Mouse (Mus musculus): ENCODE data around the gene B4galnt1. TPM values are rescaled to one million over a fixed set of nuclear protein-coding genes. Genes with fewer than 3 reads are reported as not detected.

Gene B4galnt1
- polyA plus RNA-seq, 1 experiment: 127 TPM

GRCm38 (mm10) chr10:127197104-127197503 lies 32.1 kb downstream of the B4galnt1 start:
- peak overlapping the region; percentile 51 for H3K27ac ChIP-seq (ENCODE audit: insufficient read depth, low read length)
- no peak for TF ChIP-seq POLR2A (IDR thresholded peaks at IDR 0.05; ENCODE audit: extremely low read depth, insufficient read depth, low read length)
- no peak for TF ChIP-seq CTCF (IDR thresholded peaks at IDR 0.05; ENCODE audit: extremely low read depth, insufficient read depth, low read length)
- no peak overlapping the region for H3K4me3 ChIP-seq (ENCODE audit: insufficient read depth, low read length)
- H3K4me1 ChIP-seq (ENCODE audit: control insufficient read depth, insufficient read depth, low read length): peaks cover 4% of the 10 kb centered on the region

GRCm38 (mm10) chr10:127197505-127198110 lies 32.6 kb downstream of the B4galnt1 start:
- Histone ChIP-seq H3K4me3 (ENCODE audit: insufficient read depth, low read length) (no peak overlapping the region), H3K27ac (ENCODE audit: insufficient read depth, low read length) (peak overlapping the region; percentile 51), H3K4me1 (ENCODE audit: control insufficient read depth, insufficient read depth, low read length) (peaks cover 4% of the 10 kb centered on the region)
- TF ChIP-seq POLR2A (IDR thresholded peaks at IDR 0.05; ENCODE audit: extremely low read depth, insufficient read depth, low read length): 0 out of 2 replicates have a peak, but pooled peaks have one; percentile 26
- TF ChIP-seq CTCF (IDR thresholded peaks at IDR 0.05; ENCODE audit: extremely low read depth, insufficient read depth, low read length): no peak

- Histone ChIP-seq H3K27ac (ENCODE audit: insufficient read depth, low read length) (no peak overlapping the region), H3K4me3 (ENCODE audit: insufficient read depth, low read length) (no peak overlapping the region), H3K4me1 (ENCODE audit: control insufficient read depth, insufficient read depth, low read length) (peaks cover 4% of the 10 kb centered on the region)
- TF ChIP-seq CTCF (IDR thresholded peaks at IDR 0.05; ENCODE audit: extremely low read depth, insufficient read depth, low read length) (no peak), POLR2A (IDR thresholded peaks at IDR 0.05; ENCODE audit: extremely low read depth, insufficient read depth, low read length) (no peak)
Observed at GRCm38 (mm10) chr10:127198492-127198891, 33.5 kb downstream of the B4galnt1 start.

GRCm38 (mm10) chr10:127199068-127199467 lies 34.0 kb downstream of the B4galnt1 start:
- TF ChIP-seq POLR2A (IDR thresholded peaks at IDR 0.05; ENCODE audit: extremely low read depth, insufficient read depth, low read length) (no peak), CTCF (IDR thresholded peaks at IDR 0.05; ENCODE audit: extremely low read depth, insufficient read depth, low read length) (no peak)
- Histone ChIP-seq H3K27ac (ENCODE audit: insufficient read depth, low read length) (no peak overlapping the region), H3K4me3 (ENCODE audit: insufficient read depth, low read length) (no peak overlapping the region)

GRCm38 (mm10) chr10:127199474-127199873 lies 34.4 kb downstream of the B4galnt1 start:
- no peak overlapping the region for H3K4me3 ChIP-seq (ENCODE audit: insufficient read depth, low read length)
- H3K27ac ChIP-seq (ENCODE audit: insufficient read depth, low read length): no peak overlapping the region
- TF ChIP-seq CTCF (IDR thresholded peaks at IDR 0.05; ENCODE audit: extremely low read depth, insufficient read depth, low read length) (no peak), POLR2A (IDR thresholded peaks at IDR 0.05; ENCODE audit: extremely low read depth, insufficient read depth, low read length) (no peak)
- peaks cover 4% of the 10 kb centered on the region for H3K4me1 ChIP-seq (ENCODE audit: control insufficient read depth, insufficient read depth, low read length)

More at GRCm38 (mm10) chr10:127199068-127199467, 34.0 kb downstream of the B4galnt1 start:
- H3K4me1 ChIP-seq (ENCODE audit: control insufficient read depth, insufficient read depth, low read length): peaks cover 4% of the 10 kb centered on the region

- H3K4me1 ChIP-seq (ENCODE audit: control insufficient read depth, insufficient read depth, low read length): peaks cover 4% of the 10 kb centered on the region
- TF ChIP-seq CTCF (IDR thresholded peaks at IDR 0.05; ENCODE audit: extremely low read depth, insufficient read depth, low read length) (0 out of 2 replicates have a peak, but pooled peaks have one; percentile 17), POLR2A (IDR thresholded peaks at IDR 0.05; ENCODE audit: extremely low read depth, insufficient read depth, low read length) (no peak)
- no peak overlapping the region for H3K4me3 ChIP-seq (ENCODE audit: insufficient read depth, low read length)
- no peak overlapping the region for H3K27ac ChIP-seq (ENCODE audit: insufficient read depth, low read length)
Observed at GRCm38 (mm10) chr10:127200279-127200678, 35.3 kb downstream of the B4galnt1 start.

- no peak for TF ChIP-seq POLR2A (IDR thresholded peaks at IDR 0.05; ENCODE audit: extremely low read depth, insufficient read depth, low read length)
- no peak for TF ChIP-seq CTCF (IDR thresholded peaks at IDR 0.05; ENCODE audit: extremely low read depth, insufficient read depth, low read length)
- Histone ChIP-seq H3K27ac (ENCODE audit: insufficient read depth, low read length) (no peak overlapping the region), H3K4me3 (ENCODE audit: insufficient read depth, low read length) (no peak overlapping the region), H3K4me1 (ENCODE audit: control insufficient read depth, insufficient read depth, low read length) (peaks cover 4% of the 10 kb centered on the region)
Observed at GRCm38 (mm10) chr10:127203106-127203505, 38.1 kb downstream of the B4galnt1 start.

GRCm38 (mm10) chr10:127204589-127204988 lies 39.6 kb downstream of the B4galnt1 start:
- TF ChIP-seq POLR2A (IDR thresholded peaks at IDR 0.05; ENCODE audit: extremely low read depth, insufficient read depth, low read length) (no peak), CTCF (IDR thresholded peaks at IDR 0.05; ENCODE audit: extremely low read depth, insufficient read depth, low read length) (no peak)
- H3K4me3 ChIP-seq (ENCODE audit: insufficient read depth, low read length): no peak overlapping the region
- peaks cover 6% of the 10 kb centered on the region for H3K4me1 ChIP-seq (ENCODE audit: control insufficient read depth, insufficient read depth, low read length)
- H3K27ac ChIP-seq (ENCODE audit: insufficient read depth, low read length): no peak overlapping the region

- H3K4me3 ChIP-seq (ENCODE audit: insufficient read depth, low read length): no peak overlapping the region
Observed at GRCm38 (mm10) chr10:127205373-127205772, 40.3 kb downstream of the B4galnt1 start.

GRCm38 (mm10) chr10:127208921-127209320 lies 43.9 kb downstream of the B4galnt1 start:
- TF ChIP-seq POLR2A (IDR thresholded peaks at IDR 0.05; ENCODE audit: extremely low read depth, insufficient read depth, low read length) (no peak), CTCF (IDR thresholded peaks at IDR 0.05; ENCODE audit: extremely low read depth, insufficient read depth, low read length) (no peak)
- peaks cover 6% of the 10 kb centered on the region for H3K4me1 ChIP-seq (ENCODE audit: control insufficient read depth, insufficient read depth, low read length)
- H3K27ac ChIP-seq (ENCODE audit: insufficient read depth, low read length): peak overlapping the region; percentile 60
- H3K4me3 ChIP-seq (ENCODE audit: insufficient read depth, low read length): peak overlapping the region; percentile 85; the same call in 1 of the 2 replicates

More at GRCm38 (mm10) chr10:127205373-127205772, 40.3 kb downstream of the B4galnt1 start:
- TF ChIP-seq CTCF (IDR thresholded peaks at IDR 0.05; ENCODE audit: extremely low read depth, insufficient read depth, low read length) (no peak), POLR2A (IDR thresholded peaks at IDR 0.05; ENCODE audit: extremely low read depth, insufficient read depth, low read length) (no peak)
- Histone ChIP-seq H3K4me1 (ENCODE audit: control insufficient read depth, insufficient read depth, low read length) (peaks cover 6% of the 10 kb centered on the region), H3K27ac (ENCODE audit: insufficient read depth, low read length) (no peak overlapping the region)

Data from cortical plate, adult 2 months (tissue).